Mouse (Mus musculus) left cerebral cortex, postnatal 14 days (tissue): ENCODE measurements around the gene Def8. TPM values are rescaled to one million over a fixed set of nuclear protein-coding genes. Genes with fewer than 3 reads are reported as not detected.

Experiments used
- total RNA-seq, 2 experiments: library from RNA; stranded (reverse); gene quantifications; 2 replicates each; pipeline ENCODE4 v1.2.3; 2021

The Def8 gene
- total RNA-seq, 2 experiments from 2014 or later, result 76.1 to 76.7 TPM

Other genes with a start within 250 kb of the Def8 start
- gene Dpep1, start 237.3 kb upstream of the Def8 start, total RNA-seq, result not detected
- 100 to 1,000 TPM in 1 of 2 experiments, 10 to 100 TPM in 1; 99.0 to 108 TPM for gene Chmp1a, start 210.8 kb upstream of the Def8 start, total RNA-seq
- gene Spata33, start 210.7 kb upstream of the Def8 start, total RNA-seq, result 10 to 100 TPM in 1 of 2 experiments, 1 to 10 TPM in 1; 7.1 to 10.2 TPM
- gene Cdk10, start 198.7 kb upstream of the Def8 start, total RNA-seq, result 10 to 100 TPM; 71.2 to 75.6 TPM
- 100 to 1,000 TPM; 125 to 142 TPM for gene Spata2l, start 187.3 kb upstream of the Def8 start, total RNA-seq
- gene Zfp276, start 169.3 kb upstream of the Def8 start, total RNA-seq, result 10 to 100 TPM; 20.4 to 20.9 TPM
- 10 to 100 TPM; 60.2 to 71.8 TPM for gene Vps9d1, start 169.2 kb upstream of the Def8 start, total RNA-seq
- 1 to 10 TPM; 4.1 to 6.5 TPM for gene Fanca, start 105.0 kb upstream of the Def8 start, total RNA-seq
- gene Spire2, start 90.8 kb upstream of the Def8 start, total RNA-seq, result 10 to 100 TPM; 16.3 to 17.1 TPM
- 100 to 1,000 TPM; 541 to 593 TPM for gene Tcf25, start 49.8 kb upstream of the Def8 start, total RNA-seq
- under 1 TPM in 1 of 2 experiments, not detected in 1; 0.09 TPM for gene Mc1r, start 16.4 kb upstream of the Def8 start, total RNA-seq
- 100 to 1,000 TPM; 691 to 709 TPM for gene Tubb3, start 12.1 kb upstream of the Def8 start, total RNA-seq
- 10 to 100 TPM; 31.6 to 36.5 TPM for gene Afg3l1, start 54.4 kb downstream of the Def8 start, total RNA-seq
- 10 to 100 TPM; 12.4 to 12.8 TPM for gene Dbndd1, start 91.9 kb downstream of the Def8 start, total RNA-seq
- gene Gas8, start 95.3 kb downstream of the Def8 start, total RNA-seq, result 10 to 100 TPM; 25.7 to 30.7 TPM
- 10 to 100 TPM; 40.6 to 51.9 TPM for gene Rhou, start 230.4 kb downstream of the Def8 start, total RNA-seq